Mouse (Mus musculus): ENCODE measurements around the gene Cd9. TPM values are rescaled to one million over a fixed set of nuclear protein-coding genes. Genes with fewer than 3 reads are reported as not detected.

The Cd9 gene
- polyA plus RNA-seq, 1 experiment from 2014 or later, result 73.6 TPM

- ATAC-seq (ENCODE audit: insufficient number of reproducible peaks, low FRiP score), result no peak
- Histone ChIP-seq H3K4me2 (peak overlapping the region; percentile 58), H3K36me3 (no peaks in the 10 kb centered on the region), H3K9ac (no peak overlapping the region), H3K4me1 (replicated peaks) (peaks cover 16% of the 10 kb centered on the region), H3K9me3 (replicated peaks) (no peaks in the 10 kb centered on the region), H3K4me3 (no peak overlapping the region), H3K27ac (ENCODE audit: poor library complexity, severe bottlenecking) (no peak overlapping the region), H3K27me3 (replicated peaks) (peaks cover 17% of the 10 kb centered on the region)
- 31% methylated on average over 3 of the region's 3 CpGs for WGBS
These were observed 71.5 kb downstream of the Cd9 start for GRCm38 (mm10) chr6:125423099-125423498.

GRCm38 (mm10) chr6:125422051-125422822, 72.4 kb downstream of the Cd9 start:
- H3K27ac ChIP-seq (ENCODE audit: poor library complexity, severe bottlenecking), result no peak overlapping the region
- peak overlapping the region; percentile 20 for H3K4me3 ChIP-seq
- peak; percentile 63 for ATAC-seq (ENCODE audit: insufficient number of reproducible peaks, low FRiP score)
- no peaks in the 10 kb centered on the region for H3K36me3 ChIP-seq
- peak overlapping the region; percentile 58 for H3K4me2 ChIP-seq
- no peak overlapping the region for H3K9ac ChIP-seq
- peaks cover 16% of the 10 kb centered on the region for H3K4me1 ChIP-seq (replicated peaks)
- WGBS, result 22% methylated on average over 20 of the region's 20 CpGs
- H3K9me3 ChIP-seq (replicated peaks), result no peaks in the 10 kb centered on the region
- H3K27me3 ChIP-seq (replicated peaks), result peaks cover 16% of the 10 kb centered on the region

- no peaks in the 10 kb centered on the region for H3K9me3 ChIP-seq (replicated peaks)
- peaks cover 16% of the 10 kb centered on the region for H3K27me3 ChIP-seq (replicated peaks)
- no peaks in the 10 kb centered on the region for H3K36me3 ChIP-seq
- no peak overlapping the region for H3K9ac ChIP-seq
- H3K4me2 ChIP-seq, result no peak overlapping the region
- ATAC-seq (ENCODE audit: insufficient number of reproducible peaks, low FRiP score), result no peak
- H3K4me1 ChIP-seq (replicated peaks), result peaks cover 12% of the 10 kb centered on the region
- no peak overlapping the region for H3K27ac ChIP-seq (ENCODE audit: poor library complexity, severe bottlenecking)
- no peak overlapping the region for H3K4me3 ChIP-seq
- 71% methylated on average over 16 of the region's 16 CpGs for WGBS
These were observed 74.0 kb downstream of the Cd9 start for GRCm38 (mm10) chr6:125420458-125421063.

- H3K36me3 ChIP-seq, result no peaks in the 10 kb centered on the region
- WGBS, result 9% methylated on average over 9 of the region's 9 CpGs
- no peak overlapping the region for H3K4me2 ChIP-seq
- peaks cover 10% of the 10 kb centered on the region for H3K4me1 ChIP-seq (replicated peaks)
- no peak overlapping the region for H3K4me3 ChIP-seq
- no peaks in the 10 kb centered on the region for H3K9me3 ChIP-seq (replicated peaks)
- peak; percentile 54 for ATAC-seq (ENCODE audit: insufficient number of reproducible peaks, low FRiP score)
- no peak overlapping the region for H3K27ac ChIP-seq (ENCODE audit: poor library complexity, severe bottlenecking)
- peaks cover 12% of the 10 kb centered on the region for H3K27me3 ChIP-seq (replicated peaks)
- H3K9ac ChIP-seq, result no peak overlapping the region
These were observed 75.8 kb downstream of the Cd9 start for GRCm38 (mm10) chr6:125418744-125419143.

GRCm38 (mm10) chr6:125413326-125413725, 81.3 kb downstream of the Cd9 start:
- no peak overlapping the region for H3K4me3 ChIP-seq
- peaks cover 9% of the 10 kb centered on the region for H3K27me3 ChIP-seq (replicated peaks)
- H3K36me3 ChIP-seq, result no peaks in the 10 kb centered on the region
- H3K9ac ChIP-seq, result no peak overlapping the region
- H3K4me1 ChIP-seq (replicated peaks), result no peaks in the 10 kb centered on the region
- WGBS, result 76% methylated on average over 9 of the region's 9 CpGs
- no peak overlapping the region for H3K27ac ChIP-seq (ENCODE audit: poor library complexity, severe bottlenecking)
- no peak for ATAC-seq (ENCODE audit: insufficient number of reproducible peaks, low FRiP score)
- no peak overlapping the region for H3K4me2 ChIP-seq
- H3K9me3 ChIP-seq (replicated peaks), result 0 out of 2 replicates have a peak, but pooled peaks cover 5% of the 10 kb centered on the region

- H3K4me2 ChIP-seq, result no peak overlapping the region
- no peaks in the 10 kb centered on the region for H3K36me3 ChIP-seq
- no peak overlapping the region for H3K27ac ChIP-seq (ENCODE audit: poor library complexity, severe bottlenecking)
- 0 out of 2 replicates have a peak, but pooled peaks cover 5% of the 10 kb centered on the region for H3K9me3 ChIP-seq (replicated peaks)
- H3K4me3 ChIP-seq, result no peak overlapping the region
- no peak for ATAC-seq (ENCODE audit: insufficient number of reproducible peaks, low FRiP score)
- H3K27me3 ChIP-seq (replicated peaks), result 0 out of 2 replicates have a peak, but pooled peaks cover 3% of the 10 kb centered on the region
- 88% methylated on average over 6 of the region's 6 CpGs for WGBS
- H3K4me1 ChIP-seq (replicated peaks), result no peaks in the 10 kb centered on the region
- H3K9ac ChIP-seq, result no peak overlapping the region
These were observed 82.9 kb downstream of the Cd9 start for GRCm38 (mm10) chr6:125411661-125412060.

- H3K36me3 ChIP-seq, result no peaks in the 10 kb centered on the region
- H3K27ac ChIP-seq (ENCODE audit: poor library complexity, severe bottlenecking), result no peak overlapping the region
- WGBS, result 45% methylated on average over 8 of the region's 8 CpGs
- no peak overlapping the region for H3K4me3 ChIP-seq
- no peaks in the 10 kb centered on the region for H3K4me1 ChIP-seq (replicated peaks)
- H3K9me3 ChIP-seq (replicated peaks), result 0 out of 2 replicates have a peak, but pooled peaks cover 5% of the 10 kb centered on the region
- H3K9ac ChIP-seq, result no peak overlapping the region
- 0 out of 2 replicates have a peak, but pooled peaks cover 3% of the 10 kb centered on the region for H3K27me3 ChIP-seq (replicated peaks)
- no peak overlapping the region for H3K4me2 ChIP-seq
- no peak for ATAC-seq (ENCODE audit: insufficient number of reproducible peaks, low FRiP score)
These were observed 83.5 kb downstream of the Cd9 start for GRCm38 (mm10) chr6:125410995-125411547.

GRCm38 (mm10) chr6:125410551-125410950, 84.0 kb downstream of the Cd9 start:
- Histone ChIP-seq H3K4me3 (no peak overlapping the region), H3K9me3 (replicated peaks) (0 out of 2 replicates have a peak, but pooled peaks cover 5% of the 10 kb centered on the region), H3K4me2 (no peak overlapping the region), H3K4me1 (replicated peaks) (no peaks in the 10 kb centered on the region), H3K36me3 (no peaks in the 10 kb centered on the region), H3K9ac (no peak overlapping the region), H3K27ac (ENCODE audit: poor library complexity, severe bottlenecking) (no peak overlapping the region), H3K27me3 (replicated peaks) (0 out of 2 replicates have a peak, but pooled peaks cover 3% of the 10 kb centered on the region)
- WGBS, result 60% methylated on average over 11 of the region's 11 CpGs
- no peak for ATAC-seq (ENCODE audit: insufficient number of reproducible peaks, low FRiP score)

Other genes starting within 250 kb of the Cd9 start
- gene Tuba3a, start 208.7 kb downstream of the Cd9 start, polyA plus RNA-seq (2016; fragmentation: Nextera tagmentation; extraction: Ambion mirVana), result not detected in 2 replicates
- gene Ltbr, start 180.9 kb downstream of the Cd9 start, polyA plus RNA-seq (2016; fragmentation: Nextera tagmentation; extraction: Ambion mirVana), result 40.9 and 41.2 TPM in 2 replicates
- gene Scnn1a, start 174.1 kb downstream of the Cd9 start, polyA plus RNA-seq (2016; fragmentation: Nextera tagmentation; extraction: Ambion mirVana), result 0.70 and 0.80 TPM in 2 replicates
- 37.2 and 37.9 TPM in 2 replicates for gene Tnfrsf1a, start 145.4 kb downstream of the Cd9 start, polyA plus RNA-seq (2016; fragmentation: Nextera tagmentation; extraction: Ambion mirVana)
- not detected in 2 replicates for gene Plekhg6, start 114.0 kb downstream of the Cd9 start, polyA plus RNA-seq (2016; fragmentation: Nextera tagmentation; extraction: Ambion mirVana)
- 19.8 and 21.4 TPM in 2 replicates for gene Vwf, start 52.0 kb upstream of the Cd9 start, polyA plus RNA-seq (2016; fragmentation: Nextera tagmentation; extraction: Ambion mirVana)
- 0.45 and 0.58 TPM in 2 replicates for gene Ano2, start 195.6 kb upstream of the Cd9 start, polyA plus RNA-seq (2016; fragmentation: Nextera tagmentation; extraction: Ambion mirVana)